Mouse (Mus musculus): Measurements from ENCODE around the gene Cyp27b1. TPM values are rescaled to one million over a fixed set of nuclear protein-coding genes. Genes with fewer than 3 reads are reported as not detected.

The Cyp27b1 gene
- polyA plus RNA-seq, 1 experiment from 2014 or later: 0.28 TPM

DNA sequence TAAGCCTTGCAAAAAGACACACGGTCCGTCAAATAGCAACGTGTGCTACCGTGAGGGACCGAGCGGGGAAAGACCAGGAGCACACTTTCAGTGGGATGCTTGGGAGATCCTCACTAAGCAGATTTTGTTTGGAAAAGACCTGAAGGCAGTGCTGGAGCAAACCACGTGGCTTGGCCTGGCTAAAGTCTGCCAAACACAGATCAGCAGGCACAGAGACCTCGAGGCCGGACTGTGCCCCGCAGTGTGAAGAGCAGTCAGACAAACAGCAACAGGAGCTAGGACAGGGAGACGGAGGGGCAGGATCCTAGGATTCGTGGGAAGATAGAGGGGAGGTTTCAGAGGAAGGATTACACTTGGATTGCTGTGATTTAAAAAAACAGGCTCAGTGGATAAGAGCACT lies 11.8 kb upstream of the Cyp27b1 start:
- no peak overlapping the region for H3K4me2 ChIP-seq
- no peak overlapping the region for H3K27ac ChIP-seq (replicated peaks)

DNA sequence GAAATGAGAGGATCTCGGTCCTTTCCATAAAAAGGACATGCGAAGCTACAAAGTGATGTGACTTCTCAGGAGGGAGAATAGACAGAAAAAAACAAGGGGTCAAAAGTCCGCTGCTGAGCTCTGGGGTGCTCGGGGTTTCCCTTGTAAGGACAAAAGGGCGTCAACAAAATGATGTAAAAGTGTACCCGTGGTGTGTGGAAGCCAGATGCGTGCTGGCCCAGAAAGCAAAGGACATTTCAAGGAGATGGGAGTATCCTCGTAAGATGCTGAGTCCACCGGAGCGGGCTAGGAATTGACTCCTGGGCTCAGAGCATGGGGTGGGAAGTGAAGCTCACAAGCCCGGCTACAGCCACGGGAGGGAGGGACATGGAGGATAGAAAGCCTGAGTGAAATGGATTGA lies 10.4 kb upstream of the Cyp27b1 start:
- no peak overlapping the region for H3K4me3 ChIP-seq
- no peak overlapping the region for H3K27ac ChIP-seq (replicated peaks)
- H3K9me3 ChIP-seq: no peaks in the 10 kb centered on the region
- WGBS: 70% methylated on average over 12 of the region's 12 CpGs
- ATAC-seq (ENCODE audit: low read depth): no peak
- no peak overlapping the region for H3K4me2 ChIP-seq
- no peaks in the 10 kb centered on the region for H3K36me3 ChIP-seq
- no peak overlapping the region for H3K9ac ChIP-seq
- peaks cover 15% of the 10 kb centered on the region for H3K27me3 ChIP-seq
- H3K4me1 ChIP-seq (replicated peaks): peaks cover 12% of the 10 kb centered on the region

More for the DNA sequence above, 11.8 kb upstream of the Cyp27b1 start:
- Histone ChIP-seq H3K9ac (no peak overlapping the region), H3K4me1 (replicated peaks) (peaks cover 6% of the 10 kb centered on the region; the same call in 1 of the 2 replicates), H3K9me3 (no peaks in the 10 kb centered on the region), H3K36me3 (no peaks in the 10 kb centered on the region), H3K27me3 (peaks cover 15% of the 10 kb centered on the region), H3K4me3 (no peak overlapping the region)
- 85% methylated on average over 12 of the region's 12 CpGs for WGBS
- no peak for ATAC-seq (ENCODE audit: low read depth)

DNA sequence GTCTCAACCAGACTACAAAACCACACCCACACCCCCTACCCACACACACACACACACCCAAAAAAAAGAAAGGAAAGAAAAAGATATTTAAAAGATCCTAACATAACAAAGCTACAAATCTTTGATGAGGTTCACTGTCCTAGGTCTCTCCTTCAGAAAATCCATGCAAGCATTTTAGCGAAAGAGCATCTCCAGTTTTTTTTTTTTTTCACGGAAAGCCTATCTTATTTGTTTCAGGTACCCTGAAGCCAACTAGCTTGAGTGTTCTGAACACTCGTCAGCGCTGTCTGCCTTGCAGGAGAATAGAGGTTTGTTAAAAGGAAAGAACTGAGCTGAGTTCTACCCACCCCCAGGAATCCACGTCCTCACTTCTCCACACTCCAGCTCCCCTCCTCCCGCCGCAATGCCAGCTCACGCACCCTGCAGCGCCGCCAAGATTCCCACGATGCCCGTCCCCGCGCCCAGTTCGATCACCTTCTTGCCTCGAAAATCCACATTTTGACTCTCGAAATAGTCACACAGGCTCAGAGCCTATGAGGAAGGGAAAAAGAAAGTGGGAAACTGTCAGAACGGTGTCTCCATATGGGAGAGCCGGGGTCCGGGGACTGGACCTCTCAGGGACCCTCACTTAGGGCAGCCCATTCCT lies 7.4 kb upstream of the Cyp27b1 start:
- no peak; the same call in 1 of the 2 replicates for ATAC-seq (ENCODE audit: low read depth)
- peaks cover 15% of the 10 kb centered on the region for H3K27me3 ChIP-seq
- peak overlapping the region; percentile 83 for H3K4me3 ChIP-seq
- no peak overlapping the region for H3K27ac ChIP-seq (replicated peaks)
- H3K36me3 ChIP-seq: peaks cover 3% of the 10 kb centered on the region; the same call in 1 of the 2 replicates
- H3K9me3 ChIP-seq: no peaks in the 10 kb centered on the region
- H3K9ac ChIP-seq: peak overlapping the region; percentile 77
- H3K4me2 ChIP-seq: peak overlapping the region; percentile 99
- 1% methylated on average over 20 of the region's 20 CpGs for WGBS
- peaks cover 16% of the 10 kb centered on the region for H3K4me1 ChIP-seq (replicated peaks)

DNA sequence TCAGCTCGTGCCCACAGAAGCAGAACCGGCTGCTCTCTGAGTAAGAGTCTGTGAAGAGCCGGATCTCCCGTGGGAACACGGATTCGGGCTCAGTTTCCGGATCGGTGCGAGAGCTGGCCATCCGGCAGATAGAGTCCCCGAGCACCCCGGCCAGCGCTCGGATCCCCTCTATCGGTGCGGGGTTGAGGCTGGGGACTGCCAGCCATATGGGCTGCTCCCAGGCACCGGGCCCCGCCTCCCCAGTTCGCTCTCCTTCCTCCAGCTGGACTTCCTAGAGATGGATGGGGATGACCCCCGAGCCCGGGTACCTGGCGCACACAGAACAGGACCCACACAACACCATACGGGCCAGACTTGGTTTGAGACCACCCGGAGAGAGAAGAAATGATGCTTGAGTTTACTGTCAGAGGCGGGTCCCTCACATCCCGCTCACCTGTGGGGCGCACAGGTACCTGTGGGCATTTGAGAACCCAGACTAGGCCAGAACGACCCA lies 6.7 kb upstream of the Cyp27b1 start, which contains the start of the genes Mettl1 and Eef1akmt3:
Mettl1 (plus strand) TSS at position 141 of the 493 bp plus-strand sequence.
Eef1akmt3 (minus strand) TSS at position 240 of the 493 bp plus-strand sequence.
- peak; percentile 80 for ATAC-seq (ENCODE audit: low read depth)
- Histone ChIP-seq H3K36me3 (peaks cover 3% of the 10 kb centered on the region; the same call in 1 of the 2 replicates), H3K27me3 (peaks cover 15% of the 10 kb centered on the region), H3K9ac (peak within 1 kb of the TSS; percentile 77), H3K9me3 (no peaks in the 10 kb centered on the region), H3K27ac (replicated peaks) (no peak within 1 kb of the TSS), H3K4me3 (peak within 1 kb of the TSS; percentile 83), H3K4me2 (peak within 1 kb of the TSS; percentile 99), H3K4me1 (replicated peaks) (peaks cover 16% of the 10 kb centered on the region)
- WGBS: under 1% methylated on average over 28 of the region's 28 CpGs

DNA sequence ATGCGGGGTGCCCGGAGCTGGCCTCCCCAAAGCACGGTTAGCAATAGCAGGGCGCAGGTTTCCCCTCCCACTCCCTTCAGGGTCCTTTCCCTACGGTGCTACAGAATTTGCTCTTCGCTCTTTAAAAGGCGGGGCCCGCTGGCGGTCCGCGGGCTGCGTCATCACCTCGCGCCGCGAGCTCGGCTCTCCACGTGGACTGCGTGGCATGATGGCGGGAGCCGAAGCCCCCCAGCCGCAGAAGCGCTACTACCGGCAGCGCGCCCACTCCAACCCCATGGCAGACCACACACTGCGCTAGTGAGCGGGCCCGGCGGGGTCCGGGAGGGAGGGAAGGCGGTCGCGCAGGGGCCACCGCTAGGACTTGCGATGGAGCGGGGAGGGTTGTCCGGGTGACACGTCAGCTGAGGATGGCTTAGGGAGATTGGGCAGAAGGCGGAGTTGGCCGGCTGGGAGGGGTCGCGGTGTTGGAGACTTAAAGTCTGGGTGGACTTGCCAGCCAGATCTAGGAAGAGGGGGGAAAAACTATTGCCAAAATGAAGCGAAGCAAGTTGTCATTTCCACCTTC lies 6.2 kb upstream of the Cyp27b1 start:
- H3K9ac ChIP-seq: peak overlapping the region; percentile 77
- H3K4me2 ChIP-seq: peak overlapping the region; percentile 99
- H3K9me3 ChIP-seq: no peaks in the 10 kb centered on the region
- H3K27ac ChIP-seq (replicated peaks): no peak overlapping the region
- ATAC-seq (ENCODE audit: low read depth): peak; percentile 82
- WGBS: 0% methylated on average over 44 of the region's 44 CpGs
- peaks cover 3% of the 10 kb centered on the region; the same call in 1 of the 2 replicates for H3K36me3 ChIP-seq
- peaks cover 16% of the 10 kb centered on the region for H3K4me1 ChIP-seq (replicated peaks)
- H3K4me3 ChIP-seq: peak overlapping the region; percentile 83
- peaks cover 15% of the 10 kb centered on the region for H3K27me3 ChIP-seq

DNA sequence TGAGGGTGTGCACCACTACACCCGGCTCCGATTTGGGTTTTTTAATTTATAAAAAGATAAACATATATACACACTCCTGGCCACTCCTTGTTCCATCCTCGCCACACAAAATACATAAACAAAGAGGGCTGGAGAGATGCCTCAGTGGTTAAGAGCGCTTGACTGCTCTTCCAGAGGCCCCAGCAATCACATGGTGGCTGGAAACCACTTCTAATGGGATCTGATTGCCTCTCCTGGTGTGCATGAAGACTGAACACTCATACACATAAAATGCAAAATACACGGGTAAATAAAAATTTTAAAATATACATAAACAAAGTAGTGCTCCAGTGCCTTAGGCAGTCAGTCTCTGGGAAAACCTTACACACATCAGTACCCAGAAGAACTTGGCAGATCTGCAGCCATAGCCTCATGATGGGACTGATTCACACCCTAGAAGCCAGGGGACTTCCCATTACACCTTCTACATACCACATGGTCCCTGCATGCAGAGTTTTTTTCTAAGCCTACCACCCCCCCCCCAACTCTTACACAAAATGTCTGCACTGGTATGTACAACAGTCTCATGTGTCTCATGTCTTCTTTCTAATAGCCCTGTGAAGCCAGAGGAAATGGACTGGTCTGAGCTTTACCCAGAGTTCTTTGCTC lies 5.5 kb upstream of the Cyp27b1 start:
- 22% methylated on average over 5 of the region's 5 CpGs for WGBS
- H3K27me3 ChIP-seq: peaks cover 22% of the 10 kb centered on the region
- H3K9me3 ChIP-seq: no peaks in the 10 kb centered on the region
- H3K4me1 ChIP-seq (replicated peaks): peaks cover 16% of the 10 kb centered on the region
- H3K36me3 ChIP-seq: peaks cover 3% of the 10 kb centered on the region; the same call in 1 of the 2 replicates
- 0 out of 2 replicates have a peak, but pooled peaks have one; percentile 2 for ATAC-seq (ENCODE audit: low read depth)
- H3K4me2 ChIP-seq: peak overlapping the region; percentile 99
- H3K27ac ChIP-seq (replicated peaks): no peak overlapping the region
- H3K4me3 ChIP-seq: peak overlapping the region; percentile 83
- peak overlapping the region; percentile 77 for H3K9ac ChIP-seq

DNA sequence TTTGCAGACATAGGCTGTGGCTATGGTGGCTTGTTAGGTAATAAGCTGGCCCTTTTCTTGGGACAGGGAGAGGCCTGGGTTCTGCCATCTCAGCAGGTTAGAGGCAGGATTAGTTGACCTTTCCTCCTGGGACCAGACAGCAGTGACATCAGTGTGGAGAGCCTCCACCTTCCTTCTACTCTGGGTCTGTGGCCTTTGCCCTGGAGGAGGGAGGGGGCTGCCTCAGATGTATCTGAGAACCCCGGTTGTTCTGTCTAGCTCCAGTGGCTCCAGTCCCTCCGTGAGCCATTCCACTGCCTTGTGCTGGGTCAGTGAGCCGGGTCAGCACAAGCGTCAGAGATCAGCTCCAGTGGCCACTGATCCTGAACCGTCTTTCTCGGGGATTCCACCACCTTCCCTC lies 4.9 kb upstream of the Cyp27b1 start:
- Histone ChIP-seq H3K9me3 (no peaks in the 10 kb centered on the region), H3K27ac (replicated peaks) (no peak overlapping the region), H3K27me3 (peaks cover 28% of the 10 kb centered on the region), H3K4me1 (replicated peaks) (peaks cover 16% of the 10 kb centered on the region), H3K4me2 (no peak overlapping the region), H3K36me3 (peaks cover 3% of the 10 kb centered on the region; the same call in 1 of the 2 replicates), H3K4me3 (no peak overlapping the region), H3K9ac (no peak overlapping the region)
- no peak for ATAC-seq (ENCODE audit: low read depth)
- WGBS: 88% methylated on average over 6 of the region's 6 CpGs

DNA sequence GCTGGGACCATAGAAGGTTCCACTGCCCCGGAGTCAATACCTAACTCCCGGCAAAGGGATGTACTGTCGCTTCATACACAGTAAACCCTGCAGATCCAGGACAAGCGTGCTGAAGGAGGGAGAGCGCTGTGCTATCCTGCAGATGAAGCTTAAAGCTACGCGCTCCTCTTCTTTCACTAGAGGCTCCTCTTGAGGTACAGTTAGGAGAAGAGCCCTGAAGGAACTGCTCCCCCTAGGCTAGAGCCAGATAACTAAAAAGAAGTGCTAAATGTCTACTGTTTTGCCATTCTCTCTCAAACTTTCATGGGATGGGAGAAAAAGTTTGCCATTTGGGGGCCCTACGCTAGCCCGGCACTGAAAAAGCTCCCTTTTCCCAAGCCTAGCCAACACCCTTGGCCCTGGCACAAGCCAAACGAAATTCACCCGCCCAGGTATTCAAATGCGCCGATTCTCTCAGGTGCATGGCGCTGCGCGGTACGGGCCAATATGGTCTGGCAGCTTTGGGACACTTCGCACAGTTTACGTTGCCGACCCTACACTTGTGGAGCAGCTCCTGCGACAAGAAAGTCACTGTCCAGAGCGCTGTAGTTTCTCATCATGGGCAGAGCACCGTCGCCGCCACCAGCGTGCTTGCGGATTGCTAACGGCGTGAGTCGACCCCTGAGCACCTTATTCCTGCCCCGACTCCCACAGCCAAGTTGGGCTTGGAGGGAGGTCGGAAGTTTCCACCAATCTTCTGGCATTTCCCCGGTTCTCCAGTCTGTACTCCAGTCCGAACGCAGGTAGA lies 751 bp downstream of the Cyp27b1 start:
- Histone ChIP-seq H3K4me2 (no peak overlapping the region), H3K9me3 (no peaks in the 10 kb centered on the region), H3K36me3 (peaks cover 9% of the 10 kb centered on the region; the same call in 1 of the 2 replicates), H3K27ac (replicated peaks) (no peak overlapping the region), H3K4me1 (replicated peaks) (peaks cover 10% of the 10 kb centered on the region), H3K4me3 (no peak overlapping the region), H3K9ac (no peak overlapping the region), H3K27me3 (peaks cover 66% of the 10 kb centered on the region)
- ATAC-seq (ENCODE audit: low read depth): no peak
- WGBS: 4% methylated on average over 35 of the region's 35 CpGs

DNA sequence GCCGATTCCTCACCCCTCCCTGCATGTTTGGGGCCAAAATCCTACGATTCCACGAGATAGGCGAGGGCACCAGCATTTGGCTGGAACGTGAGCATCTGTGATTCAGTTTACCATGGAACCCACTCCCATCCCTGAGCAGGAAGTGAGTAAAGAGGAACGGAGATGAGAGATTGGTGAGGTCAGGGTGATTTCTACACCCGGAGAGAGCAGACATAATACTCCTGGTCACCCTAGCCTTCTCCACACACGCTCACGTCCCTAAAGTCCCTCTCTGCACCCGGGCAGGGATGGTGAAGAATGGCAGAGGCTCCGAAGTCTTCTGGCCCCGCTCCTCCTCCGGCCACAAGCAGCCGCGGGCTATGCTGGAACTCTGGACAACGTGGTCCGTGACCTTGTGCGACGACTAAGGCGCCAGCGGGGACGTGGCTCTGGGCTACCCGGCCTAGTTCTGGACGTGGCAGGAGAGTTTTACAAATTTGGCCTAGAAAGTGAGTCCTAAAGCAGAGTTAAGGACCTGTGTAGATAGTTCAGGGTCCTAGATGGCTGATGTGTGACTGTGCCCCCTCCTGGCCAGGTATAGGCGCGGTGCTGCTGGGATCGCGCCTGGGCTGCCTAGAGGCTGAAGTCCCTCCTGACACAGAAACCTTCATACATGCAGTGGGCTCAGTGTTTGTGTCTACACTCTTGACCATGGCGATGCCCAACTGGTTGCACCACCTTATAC lies 1.5 kb downstream of the Cyp27b1 start:
- no peaks in the 10 kb centered on the region for H3K9me3 ChIP-seq
- H3K4me3 ChIP-seq: no peak overlapping the region
- no peak overlapping the region for H3K4me2 ChIP-seq
- WGBS: 2% methylated on average over 29 of the region's 29 CpGs
- peaks cover 12% of the 10 kb centered on the region for H3K4me1 ChIP-seq (replicated peaks)
- H3K27me3 ChIP-seq: peaks cover 66% of the 10 kb centered on the region
- ATAC-seq (ENCODE audit: low read depth): 0 out of 2 replicates have a peak, but pooled peaks have one; percentile 17
- no peak overlapping the region for H3K27ac ChIP-seq (replicated peaks)
- no peak overlapping the region for H3K9ac ChIP-seq
- H3K36me3 ChIP-seq: peaks cover 17% of the 10 kb centered on the region

DNA sequence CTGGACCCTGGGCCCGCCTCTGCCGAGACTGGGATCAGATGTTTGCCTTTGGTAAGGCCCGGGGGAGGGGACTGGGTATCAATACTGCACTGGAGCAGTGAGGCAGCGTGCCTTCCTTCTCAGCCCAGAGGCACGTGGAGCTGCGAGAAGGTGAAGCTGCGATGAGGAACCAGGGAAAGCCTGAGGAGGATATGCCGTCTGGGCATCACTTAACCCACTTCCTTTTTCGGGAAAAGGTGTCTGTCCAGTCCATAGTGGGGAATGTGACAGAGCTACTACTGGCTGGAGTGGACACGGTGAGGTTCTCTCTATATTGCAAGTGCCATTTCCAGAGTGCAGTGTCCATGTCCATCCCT lies 2.0 kb downstream of the Cyp27b1 start:
- Histone ChIP-seq H3K4me1 (replicated peaks) (peaks cover 18% of the 10 kb centered on the region), H3K4me3 (no peak overlapping the region), H3K9ac (no peak overlapping the region), H3K4me2 (no peak overlapping the region), H3K27me3 (peaks cover 66% of the 10 kb centered on the region), H3K36me3 (peaks cover 22% of the 10 kb centered on the region), H3K27ac (replicated peaks) (no peak overlapping the region), H3K9me3 (no peaks in the 10 kb centered on the region)
- ATAC-seq (ENCODE audit: low read depth): no peak
- WGBS: 17% methylated on average over 10 of the region's 10 CpGs

DNA sequence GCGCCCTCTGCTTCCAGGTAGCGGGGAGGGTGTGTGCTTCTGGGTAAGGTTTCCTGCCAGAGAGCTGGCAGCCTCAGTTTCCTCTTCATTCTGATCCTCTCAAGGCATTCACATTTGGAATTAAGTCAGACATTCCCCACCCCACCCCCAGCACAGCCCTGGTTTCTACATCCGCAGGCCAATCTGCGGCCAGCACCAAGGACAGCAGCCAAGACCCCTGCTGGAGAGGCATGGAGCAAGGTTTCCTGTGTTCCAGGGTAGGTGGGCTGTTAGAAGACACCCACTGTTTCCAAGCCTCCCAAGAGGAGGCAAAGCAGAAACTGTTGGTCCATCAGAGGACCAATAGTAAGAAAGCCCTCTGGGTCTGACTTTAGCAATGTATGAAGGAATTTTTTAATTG lies 6.6 kb downstream of the Cyp27b1 start:
- Histone ChIP-seq H3K9ac (no peak overlapping the region), H3K27me3 (peaks cover 38% of the 10 kb centered on the region), H3K4me1 (replicated peaks) (peaks cover 45% of the 10 kb centered on the region), H3K27ac (replicated peaks) (no peak overlapping the region), H3K36me3 (peaks cover 48% of the 10 kb centered on the region), H3K4me3 (no peak overlapping the region), H3K9me3 (no peaks in the 10 kb centered on the region), H3K4me2 (no peak overlapping the region)
- 72% methylated on average over 4 of the region's 4 CpGs for WGBS
- ATAC-seq (ENCODE audit: low read depth): no peak
